Mouse (Mus musculus): ENCODE results near the gene Snrnp27. TPM values are rescaled to one million over a fixed set of nuclear protein-coding genes. Genes with fewer than 3 reads are reported as not detected.

Snrnp27 gene
- 56.3 and 375 TPM in 2 replicates for polyA plus RNA-seq (2012; ENCODE audit: insufficient read depth, low replicate concordance)

GRCm38 (mm10) chr6:86683872-86684654 lies at the start of gene Snrnp27:
Gene Snrnp27, minus strand, starts transcription at chr6:86684522.
- Histone ChIP-seq H3K4me1 (peaks cover 20% of the 10 kb centered on the region), H3K27me3 (replicated peaks) (no peaks in the 10 kb centered on the region), H3K9me3 (no peaks in the 10 kb centered on the region), H3K36me3 (replicated peaks; ENCODE audit: low read length) (peaks cover 47% of the 10 kb centered on the region), H3K4me3 (replicated peaks) (peak within 1 kb of the TSS; percentile 100)
- TF ChIP-seq GATA1 (IDR thresholded peaks at IDR 0.05; ENCODE audit: borderline replicate concordance, low read length), result no peak
- TF ChIP-seq FLI1 (IDR thresholded peaks at IDR 0.05; ENCODE audit: low read length), result peak; percentile 52; the same call in 1 of the 2 replicates

- no peaks in the 10 kb centered on the region for H3K27me3 ChIP-seq (replicated peaks)
- H3K9me3 ChIP-seq, result no peaks in the 10 kb centered on the region
Observed at GRCm38 (mm10) chr6:86733183-86733876, 49.0 kb upstream of the Snrnp27 start, which contains the start of gene Gmcl1. Gene Gmcl1, minus strand, starts transcription at chr6:86733383.

GRCm38 (mm10) chr6:86732276-86733173 lies 48.2 kb upstream of the Snrnp27 start:
- Histone ChIP-seq H3K9me3 (no peaks in the 10 kb centered on the region), H3K4me3 (replicated peaks) (peak overlapping the region; percentile 99), H3K36me3 (replicated peaks; ENCODE audit: low read length) (peaks cover 12% of the 10 kb centered on the region), H3K27me3 (replicated peaks) (no peaks in the 10 kb centered on the region), H3K4me1 (peaks cover 43% of the 10 kb centered on the region)
- TF ChIP-seq FLI1 (IDR thresholded peaks at IDR 0.05; ENCODE audit: low read length) (no peak), GATA1 (IDR thresholded peaks at IDR 0.05; ENCODE audit: borderline replicate concordance, low read length) (no peak)

More at GRCm38 (mm10) chr6:86733183-86733876, 49.0 kb upstream of the Snrnp27 start, which contains the start of gene Gmcl1:
- H3K4me1 ChIP-seq, result peaks cover 43% of the 10 kb centered on the region
- peak within 1 kb of the TSS; percentile 99 for H3K4me3 ChIP-seq (replicated peaks)
- TF ChIP-seq GATA1 (IDR thresholded peaks at IDR 0.05; ENCODE audit: borderline replicate concordance, low read length) (no peak; the same call in 2 of the 3 replicates), FLI1 (IDR thresholded peaks at IDR 0.05; ENCODE audit: low read length) (peak; percentile 71)
- peaks cover 15% of the 10 kb centered on the region for H3K36me3 ChIP-seq (replicated peaks; ENCODE audit: low read length)

GRCm38 (mm10) chr6:86728711-86729110 lies 44.4 kb upstream of the Snrnp27 start:
- H3K36me3 ChIP-seq (replicated peaks; ENCODE audit: low read length), result peaks cover 29% of the 10 kb centered on the region
- H3K4me3 ChIP-seq (replicated peaks), result no peak overlapping the region
- no peaks in the 10 kb centered on the region for H3K27me3 ChIP-seq (replicated peaks)
- H3K4me1 ChIP-seq, result peaks cover 25% of the 10 kb centered on the region
- TF ChIP-seq GATA1 (IDR thresholded peaks at IDR 0.05; ENCODE audit: borderline replicate concordance, low read length) (no peak), FLI1 (IDR thresholded peaks at IDR 0.05; ENCODE audit: low read length) (no peak)
- no peaks in the 10 kb centered on the region for H3K9me3 ChIP-seq

GRCm38 (mm10) chr6:86721977-86722376 lies 37.7 kb upstream of the Snrnp27 start:
- H3K36me3 ChIP-seq (replicated peaks; ENCODE audit: low read length), result peaks cover 73% of the 10 kb centered on the region
- TF ChIP-seq FLI1 (IDR thresholded peaks at IDR 0.05; ENCODE audit: low read length) (no peak), GATA1 (IDR thresholded peaks at IDR 0.05; ENCODE audit: borderline replicate concordance, low read length) (no peak)
- H3K27me3 ChIP-seq (replicated peaks), result no peaks in the 10 kb centered on the region
- H3K4me1 ChIP-seq, result peaks cover 10% of the 10 kb centered on the region; the same call in 1 of the 2 replicates
- no peak overlapping the region for H3K4me3 ChIP-seq (replicated peaks)
- no peaks in the 10 kb centered on the region for H3K9me3 ChIP-seq

- Histone ChIP-seq H3K27me3 (replicated peaks) (no peaks in the 10 kb centered on the region), H3K36me3 (replicated peaks; ENCODE audit: low read length) (peaks cover 79% of the 10 kb centered on the region), H3K4me1 (0 out of 2 replicates have a peak, but pooled peaks cover 4% of the 10 kb centered on the region), H3K9me3 (no peaks in the 10 kb centered on the region), H3K4me3 (replicated peaks) (no peak overlapping the region)
- no peak for TF ChIP-seq FLI1 (IDR thresholded peaks at IDR 0.05; ENCODE audit: low read length)
- TF ChIP-seq GATA1 (IDR thresholded peaks at IDR 0.05; ENCODE audit: borderline replicate concordance, low read length), result no peak
Observed at GRCm38 (mm10) chr6:86708072-86708774, 23.9 kb upstream of the Snrnp27 start.

GRCm38 (mm10) chr6:86702577-86702976 lies 18.3 kb upstream of the Snrnp27 start:
- H3K4me3 ChIP-seq (replicated peaks), result no peak overlapping the region
- no peaks in the 10 kb centered on the region for H3K27me3 ChIP-seq (replicated peaks)
- H3K9me3 ChIP-seq, result no peaks in the 10 kb centered on the region
- H3K36me3 ChIP-seq (replicated peaks; ENCODE audit: low read length), result peaks cover 93% of the 10 kb centered on the region
- no peaks in the 10 kb centered on the region for H3K4me1 ChIP-seq
- TF ChIP-seq FLI1 (IDR thresholded peaks at IDR 0.05; ENCODE audit: low read length), result no peak

- no peak overlapping the region for H3K4me3 ChIP-seq (replicated peaks)
- H3K27me3 ChIP-seq (replicated peaks), result no peaks in the 10 kb centered on the region
- H3K36me3 ChIP-seq (replicated peaks; ENCODE audit: low read length), result peaks cover 93% of the 10 kb centered on the region
- H3K9me3 ChIP-seq, result no peaks in the 10 kb centered on the region
- TF ChIP-seq FLI1 (IDR thresholded peaks at IDR 0.05; ENCODE audit: low read length) (no peak), GATA1 (IDR thresholded peaks at IDR 0.05; ENCODE audit: borderline replicate concordance, low read length) (no peak)
- peaks cover 4% of the 10 kb centered on the region for H3K4me1 ChIP-seq
Observed at GRCm38 (mm10) chr6:86697903-86698302, 13.6 kb upstream of the Snrnp27 start.

GRCm38 (mm10) chr6:86696213-86696612 lies 11.9 kb upstream of the Snrnp27 start:
- no peaks in the 10 kb centered on the region for H3K27me3 ChIP-seq (replicated peaks)
- peaks cover 4% of the 10 kb centered on the region for H3K4me1 ChIP-seq
- no peaks in the 10 kb centered on the region for H3K9me3 ChIP-seq
- no peak overlapping the region for H3K4me3 ChIP-seq (replicated peaks)
- peaks cover 91% of the 10 kb centered on the region for H3K36me3 ChIP-seq (replicated peaks; ENCODE audit: low read length)
- no peak for TF ChIP-seq FLI1 (IDR thresholded peaks at IDR 0.05; ENCODE audit: low read length)
- no peak for TF ChIP-seq GATA1 (IDR thresholded peaks at IDR 0.05; ENCODE audit: borderline replicate concordance, low read length)

All from megakaryocyte, embryonic 14.5 days (primary cell).